Mouse (Mus musculus) frontal cortex, postnatal 36 days (tissue): Measurements from ENCODE around the gene Lck.

Source experiments
- DNase-seq, 2 experiments: peaks; one replicate each; pipeline ENCODE4 v3.0.0; 2022; ENCODE audit warnings: low spot score in 2 of 2

The Lck gene

DNA sequence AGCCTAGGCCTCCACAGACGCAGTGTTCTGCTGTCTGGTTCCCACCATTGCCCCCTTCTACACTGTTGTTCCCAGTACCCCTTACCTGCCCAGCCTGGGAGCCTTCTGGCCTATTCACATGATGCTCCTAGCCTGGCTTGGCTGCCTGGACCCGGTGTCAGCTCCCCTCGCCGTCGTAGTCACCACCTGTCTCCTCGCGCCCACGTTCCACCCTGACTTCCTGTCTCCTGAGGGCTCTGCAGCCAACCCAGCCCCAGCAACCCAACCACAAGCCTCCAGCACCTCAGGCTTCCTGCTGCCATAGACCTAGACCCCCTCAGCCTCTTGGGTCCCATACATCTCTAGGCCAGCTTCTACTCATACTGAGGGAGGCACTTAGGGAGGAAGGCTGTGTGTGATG, at the start of gene Lck:
TSS of gene Lck (minus strand) at position 212 of the 400 bp plus-strand sequence.
- no peak for DNase-seq

DNA sequence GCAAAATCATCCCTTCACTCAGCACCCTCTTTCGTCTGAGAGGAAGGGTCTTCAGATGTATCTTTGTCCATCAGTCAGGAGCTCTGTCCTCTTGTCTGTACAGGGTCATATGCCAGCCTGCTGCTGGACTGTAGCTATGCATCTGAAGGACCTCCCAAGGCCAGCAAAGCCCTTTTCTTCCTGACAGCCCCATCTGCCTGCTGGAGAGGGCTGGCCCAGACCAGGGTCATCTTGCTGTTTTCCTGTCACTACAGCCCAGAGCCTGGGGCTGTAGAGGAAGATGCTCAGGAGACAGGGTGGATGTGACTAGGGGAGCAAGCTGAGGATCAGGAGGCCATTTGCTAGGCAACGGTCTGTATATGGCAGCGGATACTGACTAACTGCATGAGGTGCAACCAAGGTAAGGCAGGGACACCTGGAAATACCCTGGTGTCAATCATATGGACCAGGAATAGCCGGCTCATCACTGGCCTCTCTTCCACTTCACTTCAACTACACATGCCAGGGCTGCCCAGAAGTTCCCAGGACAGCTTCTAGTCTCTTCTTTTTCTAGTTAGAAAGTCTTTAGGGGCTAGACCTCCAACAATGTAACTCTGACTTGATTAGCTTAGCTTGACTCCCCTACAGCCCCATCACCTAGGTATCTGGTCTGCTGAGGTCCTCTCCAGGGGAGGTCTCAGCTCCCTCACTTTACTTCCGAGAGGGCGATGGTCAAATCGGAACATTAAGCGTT, 49.5 kb upstream of the Lck start:
- DNase-seq = no peak

DNA sequence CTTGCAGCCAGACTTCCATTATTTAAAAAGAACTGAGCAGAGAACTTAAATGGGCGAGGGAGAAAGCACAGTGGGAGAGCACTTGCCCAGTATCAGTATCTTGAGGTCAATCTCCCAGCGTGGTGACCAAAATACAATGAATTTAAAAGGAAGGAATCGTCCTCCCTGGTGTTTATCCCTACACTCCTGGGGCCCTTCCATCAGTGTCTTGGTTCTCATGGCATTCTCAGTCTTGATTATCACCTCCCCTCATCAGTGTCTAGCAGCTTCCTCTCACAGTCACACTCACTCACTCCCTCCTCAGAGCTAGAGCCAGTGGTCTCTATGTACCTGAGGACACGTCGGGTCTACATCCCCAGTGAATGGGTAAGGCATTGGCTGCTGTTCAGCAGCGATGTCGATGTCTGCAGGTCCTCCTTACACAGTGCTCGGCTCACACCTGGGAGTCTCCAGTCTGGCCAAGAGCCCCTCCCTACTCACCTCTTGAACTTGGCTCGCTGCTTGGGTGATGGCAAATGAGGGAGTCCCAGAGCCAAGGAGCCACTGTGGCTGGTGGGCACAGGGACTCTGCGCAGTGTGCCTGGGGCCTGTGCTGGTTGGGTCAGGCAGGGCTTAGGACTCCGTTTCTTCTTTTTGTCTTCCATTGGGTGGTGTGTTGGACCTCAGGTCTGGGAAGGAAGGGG, 48.8 kb upstream of the Lck start:
- no peak for DNase-seq

DNA sequence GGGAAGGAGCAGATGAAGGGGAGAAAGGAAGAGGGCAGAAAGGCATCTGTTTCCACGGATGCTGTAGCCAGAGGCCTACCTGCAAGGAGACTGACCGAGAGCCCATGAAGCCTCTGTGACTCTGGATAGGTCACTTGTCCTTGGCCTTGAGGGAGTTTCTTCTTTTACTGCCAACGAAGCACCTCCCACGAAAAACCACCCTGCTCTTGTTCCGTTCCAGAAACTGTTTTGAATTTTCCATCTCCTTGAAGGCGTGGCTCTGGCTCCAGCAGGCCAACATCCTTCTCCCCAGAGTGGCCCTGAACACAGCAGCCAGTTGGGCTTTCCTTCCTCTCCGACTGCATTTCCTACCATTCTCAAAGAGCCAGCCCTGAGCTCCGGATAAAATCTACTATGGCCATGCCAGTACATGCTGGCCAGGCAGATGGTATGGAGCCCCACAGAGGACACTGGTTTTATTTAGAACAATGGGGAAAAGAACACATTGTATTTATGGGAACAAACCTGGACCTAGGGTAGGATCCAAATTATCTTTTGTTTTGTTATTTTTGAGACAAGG, 47.9 kb upstream of the Lck start:
- DNase-seq = no peak

DNA sequence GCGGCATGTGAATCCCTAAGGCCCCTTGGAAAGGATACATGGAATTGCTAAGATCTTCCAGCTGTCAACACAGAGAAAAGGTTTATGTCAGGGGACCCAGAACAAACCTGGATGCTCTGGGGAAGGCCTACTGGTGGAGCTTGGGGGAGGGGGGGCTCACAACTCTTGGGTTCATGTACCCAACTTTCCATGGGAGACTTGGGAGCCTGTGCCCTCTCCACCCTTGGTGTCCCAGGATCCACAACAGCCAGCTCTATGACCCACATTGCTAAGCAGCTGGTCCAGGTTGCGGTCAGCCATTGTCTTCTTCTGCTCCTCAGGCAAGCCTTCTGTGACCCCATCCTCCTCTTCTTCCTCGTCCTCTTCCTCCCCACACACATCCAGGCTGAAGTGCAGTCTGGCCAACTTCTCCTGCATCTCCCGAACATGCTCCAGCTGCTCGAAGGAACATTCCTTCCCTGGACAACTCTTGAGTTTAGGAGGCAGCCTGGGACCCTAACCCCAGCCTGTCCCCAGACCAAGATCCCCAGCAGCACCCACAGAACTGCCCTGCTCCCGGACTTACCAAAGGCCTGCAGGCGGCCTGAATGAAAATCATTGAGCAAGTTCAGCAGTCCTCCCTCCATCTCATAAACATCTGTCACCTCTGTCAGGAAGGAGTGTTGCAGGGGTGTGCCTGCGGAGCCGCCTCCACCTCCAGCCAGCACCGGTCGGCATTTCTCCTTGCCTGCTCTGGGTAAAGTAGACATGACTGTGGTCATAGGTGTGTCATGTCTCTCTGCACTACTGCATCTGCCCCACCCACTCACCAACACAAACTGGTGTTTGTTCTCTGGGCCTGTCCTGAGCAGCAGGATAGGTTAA, 47.2 kb upstream of the Lck start:
- DNase-seq = no peak

DNA sequence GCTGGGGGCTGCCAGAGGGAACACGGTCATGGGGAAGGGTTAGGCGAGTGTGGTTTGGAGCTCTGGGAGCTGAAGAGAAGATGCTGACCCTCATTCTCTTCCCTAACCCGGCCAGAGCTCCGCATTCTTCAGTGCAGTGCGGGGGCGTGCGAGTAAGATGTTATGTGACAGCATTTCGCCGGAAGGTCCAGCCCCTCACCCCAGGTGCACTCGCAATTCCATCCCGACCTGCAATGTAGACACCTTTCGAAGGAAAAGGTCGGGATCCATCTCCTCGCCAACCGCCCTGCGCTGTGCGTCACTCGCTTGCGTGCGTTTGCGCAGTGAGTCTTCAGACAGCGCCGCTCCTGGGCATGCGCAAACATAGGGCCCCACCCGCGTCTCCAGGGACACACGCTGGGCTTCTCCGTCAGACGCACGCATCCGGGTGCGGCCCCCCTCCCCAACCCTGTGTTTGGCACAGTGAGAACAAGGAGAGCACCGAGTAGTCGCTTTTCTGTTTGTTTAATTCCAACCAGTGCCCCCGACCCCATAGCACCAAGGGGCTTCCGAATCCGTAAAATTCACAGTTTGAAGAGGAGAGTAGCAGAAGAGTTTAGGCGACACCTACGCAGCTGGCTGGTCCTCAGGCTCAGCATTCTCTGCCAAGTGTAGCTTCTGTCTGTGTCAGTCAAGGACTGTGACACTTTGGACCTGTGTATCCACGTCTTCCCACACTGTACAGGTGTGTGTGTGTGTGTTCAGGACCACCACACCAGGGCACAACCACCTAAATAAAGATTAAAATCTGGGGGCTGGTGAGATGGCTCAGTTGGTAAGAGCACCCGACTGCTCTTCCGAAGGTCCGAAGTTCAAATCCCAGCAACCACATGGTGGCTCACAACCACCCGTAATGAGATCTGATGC, 45.6 kb upstream of the Lck start, which contains the start of gene Iqcc:
TSS of gene Iqcc (minus strand) at position 314 of the 906 bp plus-strand sequence.
- DNase-seq = peak; percentile 96 to 97

DNA sequence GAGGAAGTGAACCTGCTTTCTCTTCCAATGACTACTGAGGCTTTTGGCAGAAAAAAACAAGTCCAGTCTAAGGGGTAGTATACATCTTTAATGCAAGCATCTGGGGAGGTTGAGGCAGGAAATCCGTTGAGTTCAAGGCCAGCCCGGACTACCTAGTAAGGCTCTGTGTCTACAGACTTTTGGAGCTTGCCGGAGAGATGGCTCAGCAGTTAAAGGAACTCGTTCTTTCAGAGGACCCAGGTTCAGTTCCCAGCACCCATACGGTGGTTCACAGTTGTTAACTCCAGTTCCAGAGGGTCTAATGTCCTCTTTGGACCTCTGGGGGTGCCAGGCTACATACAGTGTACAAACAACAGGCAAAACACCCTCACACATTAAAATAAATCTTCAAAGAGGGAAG, 44.6 kb upstream of the Lck start:
- DNase-seq = no peak

DNA sequence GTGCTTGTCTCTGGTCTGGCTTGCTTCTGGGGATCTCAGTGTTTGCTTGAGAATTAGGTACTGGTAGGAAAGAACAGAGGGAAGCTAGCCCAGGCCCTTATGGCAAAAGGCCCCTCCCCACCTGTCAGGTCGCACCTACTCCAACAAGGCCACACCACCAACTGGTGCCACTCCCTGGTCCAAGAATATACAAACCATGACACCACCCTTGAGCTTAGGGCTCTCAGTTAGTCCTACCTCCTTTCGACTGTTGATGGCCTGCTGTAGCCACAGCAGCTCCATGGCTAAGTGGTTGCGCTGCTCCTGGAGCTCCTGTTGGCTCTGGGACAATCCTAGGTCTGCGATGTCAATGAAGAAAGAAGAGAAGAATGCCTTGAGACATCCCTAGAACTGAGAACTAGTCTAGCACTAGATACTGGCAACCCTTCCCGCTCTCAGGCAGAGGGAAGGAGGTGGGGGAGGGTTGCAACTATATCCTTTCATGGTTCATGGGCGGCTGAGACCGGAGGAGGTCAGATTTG, 43.7 kb upstream of the Lck start:
- no peak for DNase-seq

DNA sequence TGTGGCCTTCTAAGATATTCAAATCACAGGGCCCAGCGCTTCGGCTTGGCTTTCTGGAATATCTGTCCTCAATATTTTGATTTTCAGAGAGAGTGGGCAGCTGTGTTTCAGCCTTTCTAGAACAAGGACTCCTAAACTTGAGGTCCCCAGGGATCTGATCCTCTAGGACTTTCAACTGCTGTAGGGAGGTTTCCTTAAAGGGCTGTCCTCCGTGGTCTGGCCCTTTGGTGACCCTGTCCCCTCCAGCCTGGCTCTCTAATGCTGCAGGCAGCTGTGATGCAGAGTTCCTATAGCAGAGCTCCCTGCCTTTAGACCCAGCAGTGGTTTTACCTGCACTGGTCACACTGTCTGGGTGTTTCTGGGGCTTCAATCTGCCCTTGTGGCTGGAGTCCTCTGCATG, 43.2 kb upstream of the Lck start:
- DNase-seq = no peak

DNA sequence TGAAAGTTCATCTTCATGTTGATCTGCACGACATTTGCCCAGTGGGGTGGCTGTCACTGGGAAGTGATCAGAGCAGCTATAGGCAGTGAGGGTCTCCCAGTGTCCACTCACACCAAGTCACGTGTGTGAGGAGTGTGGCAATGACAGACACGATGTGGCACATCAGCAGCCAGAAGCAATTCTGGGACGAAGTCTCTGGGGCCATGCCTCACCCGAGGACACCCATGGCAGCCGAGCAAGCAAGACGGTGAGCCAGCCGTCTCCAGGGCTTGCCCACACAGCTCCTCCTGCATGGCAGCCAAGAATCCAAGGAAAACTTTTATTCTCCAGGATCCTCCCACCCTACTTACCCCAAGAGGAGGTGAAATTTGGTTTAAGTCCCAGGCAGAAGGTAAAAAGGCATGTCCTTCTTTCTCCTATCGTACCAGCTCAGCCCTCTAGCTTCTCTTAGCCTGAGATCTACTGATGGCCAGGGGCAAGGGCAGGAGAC, 42.4 kb upstream of the Lck start:
- DNase-seq = no peak

DNA sequence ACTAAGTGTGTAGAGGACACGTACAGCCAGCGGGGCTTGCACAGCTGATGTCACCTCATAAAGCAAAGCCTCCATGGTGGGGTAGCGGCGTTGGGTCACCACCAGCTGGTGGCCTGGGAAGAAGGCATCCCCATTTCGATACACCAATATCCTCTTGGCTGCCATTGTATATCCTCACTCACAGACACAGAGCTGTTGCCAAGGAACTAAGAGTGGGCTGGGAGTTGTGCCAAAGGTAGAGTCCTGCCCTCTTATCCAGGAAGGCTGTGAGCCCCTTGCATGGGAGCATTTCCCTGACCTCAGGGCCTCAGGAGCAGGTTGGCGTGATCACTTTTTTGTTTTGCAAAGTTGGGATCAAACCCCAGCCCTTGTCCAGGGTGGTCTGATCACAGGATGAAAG, 40.7 kb upstream of the Lck start, which contains the start of gene Dcdc2b:
TSS of gene Dcdc2b (minus strand) at position 165 of the 400 bp plus-strand sequence.
- DNase-seq = no peak

DNA sequence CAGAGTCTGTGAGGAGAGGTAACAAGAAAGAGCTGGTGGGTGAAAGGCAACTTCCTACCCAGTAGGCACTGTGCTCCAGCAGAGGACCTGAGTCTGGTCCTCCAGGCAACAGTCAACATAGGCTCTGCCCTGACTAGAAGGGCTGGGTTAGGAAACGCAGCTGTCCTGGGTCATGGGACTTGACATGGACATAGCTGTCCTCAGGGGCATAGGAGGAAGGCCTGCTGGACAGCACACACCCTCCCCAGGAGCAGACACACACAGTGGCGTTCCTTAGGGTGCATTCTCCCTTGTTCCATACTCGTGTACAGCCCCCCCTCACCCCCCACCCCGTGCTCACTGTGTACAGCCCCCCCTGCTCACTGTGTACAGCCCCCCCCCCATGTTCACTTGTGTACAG, 37.0 kb upstream of the Lck start:
- no peak for DNase-seq

DNA sequence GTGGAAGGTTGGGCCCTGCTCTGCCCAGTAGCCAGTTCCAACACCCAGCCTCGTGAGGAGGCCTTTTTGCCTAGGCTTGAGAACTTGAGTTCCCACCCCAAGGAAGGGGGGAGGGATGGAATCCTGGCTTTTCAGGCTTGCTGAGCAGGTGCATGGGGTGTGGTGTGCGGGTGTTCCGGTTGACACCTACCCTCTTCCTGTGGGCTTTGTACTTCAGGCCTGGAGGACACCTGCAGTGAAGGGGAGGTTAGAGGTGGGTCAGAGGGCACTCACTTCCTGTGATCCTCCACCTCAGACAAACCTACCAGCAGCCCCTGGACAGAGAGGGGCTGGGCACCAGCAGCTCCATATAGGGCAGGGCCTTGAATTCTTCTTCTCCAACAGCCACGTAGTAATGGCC, 36.6 kb upstream of the Lck start:
- no peak for DNase-seq

DNA sequence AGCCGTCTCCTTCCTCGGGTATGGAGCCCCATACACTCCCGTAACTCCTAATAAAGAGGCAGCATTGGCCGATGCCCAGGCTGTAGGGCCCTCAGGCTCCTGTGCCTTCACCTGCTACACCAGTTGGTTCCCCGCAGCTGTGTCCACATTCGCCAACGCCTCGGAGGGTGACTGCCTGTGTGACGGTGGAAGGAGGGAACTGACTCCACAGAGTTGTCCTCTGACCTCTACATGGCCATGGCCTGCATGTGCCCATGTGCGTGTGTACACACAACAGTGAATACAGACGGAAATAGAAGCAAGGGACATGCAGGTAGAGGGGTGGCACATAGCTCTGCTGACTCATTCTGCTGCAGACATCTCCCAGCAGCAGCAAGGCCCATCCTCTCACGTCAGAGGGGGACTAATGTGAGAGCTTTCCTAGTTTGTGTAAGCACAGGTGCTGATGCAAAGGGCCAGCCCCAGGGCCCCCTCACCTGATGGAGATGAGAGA, 35.7 kb upstream of the Lck start:
- no peak for DNase-seq

DNA sequence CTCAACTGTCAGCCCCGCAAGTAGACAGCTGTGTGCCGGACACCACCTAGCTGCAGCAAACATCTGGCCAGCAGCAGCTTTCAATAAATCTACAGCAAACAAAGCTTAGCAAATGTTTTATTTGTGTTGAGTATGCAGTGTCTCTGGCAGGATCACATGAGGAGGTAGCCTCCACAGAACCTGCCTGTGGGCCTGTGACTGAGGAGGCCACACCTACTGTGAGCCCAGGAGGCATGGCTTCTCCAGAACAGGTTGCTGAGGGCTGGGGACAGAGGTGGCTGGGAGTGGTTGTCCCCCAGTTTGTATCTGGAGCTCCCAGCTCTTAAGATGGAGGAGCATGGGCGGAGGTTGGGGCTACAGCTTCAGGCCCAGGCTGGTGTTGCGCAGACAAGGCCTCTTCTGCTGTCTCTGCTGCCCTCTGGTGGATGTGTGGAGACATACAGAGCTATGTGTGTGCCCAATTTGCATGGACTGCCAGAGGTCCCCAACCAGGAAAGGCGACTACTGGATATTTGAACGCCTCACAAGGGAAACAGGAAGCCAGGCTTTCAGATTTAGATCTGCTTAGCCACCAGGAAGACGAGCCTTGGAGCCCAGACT, 35.1 kb upstream of the Lck start:
- DNase-seq = peak; percentile 70 to 82

DNA sequence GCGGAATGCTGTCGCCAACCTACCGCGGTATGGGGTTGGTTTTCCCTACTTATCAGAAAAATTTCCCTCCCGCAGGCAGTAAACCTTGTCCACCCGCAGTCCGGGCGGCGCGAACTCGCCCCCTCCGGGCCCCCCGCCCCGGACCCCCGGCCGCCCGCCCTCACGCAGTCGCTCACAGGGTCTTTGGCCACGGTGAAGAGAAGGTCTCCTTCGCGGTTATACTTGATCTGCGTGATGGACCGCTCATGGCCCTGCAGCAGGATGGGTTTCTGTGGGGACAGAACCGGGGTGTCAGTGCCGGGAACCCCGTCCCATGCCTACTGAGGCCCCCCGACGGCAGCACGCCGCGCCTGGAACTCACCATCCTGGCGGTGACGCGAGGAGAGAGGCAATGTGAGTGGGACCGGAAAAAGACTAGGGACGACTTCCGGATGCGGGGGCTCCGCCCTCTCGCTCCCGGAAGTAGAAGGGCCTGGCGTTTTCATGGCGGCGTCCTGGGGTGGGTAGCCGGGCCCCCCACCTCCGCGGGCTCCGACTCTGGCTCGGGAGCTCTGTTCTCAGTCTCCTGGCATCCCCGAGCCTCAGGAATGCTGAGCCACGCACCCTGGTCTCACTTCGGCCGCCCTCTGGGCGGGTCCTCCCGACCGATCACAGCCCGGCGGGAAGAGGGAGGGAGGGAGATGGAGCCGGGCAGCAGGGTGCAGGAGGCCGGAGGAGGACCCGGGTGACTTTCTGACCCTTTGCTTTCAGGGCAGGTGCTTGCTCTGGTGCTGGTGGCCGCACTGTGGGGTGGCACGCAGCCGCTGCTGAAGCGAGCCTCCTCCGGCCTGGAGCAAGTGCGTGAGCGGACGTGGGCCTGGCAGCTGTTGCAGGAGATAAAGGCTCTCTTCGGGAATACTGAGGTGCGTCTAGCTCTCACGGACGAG, 27.1 kb upstream of the Lck start, which contains the start of the genes Eif3i and Tmem234:
TSS of gene Eif3i (minus strand) at position 416 of the 926 bp plus-strand sequence.
TSS of gene Tmem234 (plus strand) at position 436 of the 926 bp plus-strand sequence.
- DNase-seq = peak; percentile 76 to 85

DNA sequence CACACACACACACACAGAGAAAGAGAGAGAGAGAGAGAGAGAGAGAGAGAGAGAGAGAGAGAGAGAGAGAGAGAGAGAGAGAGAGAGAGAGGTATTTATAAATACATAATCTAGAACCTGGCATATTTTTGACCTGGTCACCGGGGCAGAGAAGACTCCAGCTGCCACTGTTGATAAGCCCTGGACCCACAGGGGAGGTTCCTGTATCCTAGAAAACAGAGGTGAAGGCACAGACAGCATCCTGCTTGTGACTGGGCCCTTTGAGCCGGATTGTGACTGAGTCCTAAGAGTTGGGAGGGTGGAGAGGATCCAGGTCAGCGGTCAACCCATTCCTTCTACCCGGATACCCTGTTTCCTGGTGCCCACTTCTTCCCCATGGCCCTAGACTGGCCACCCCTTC, 15.4 kb upstream of the Lck start:
- DNase-seq = no peak

DNA sequence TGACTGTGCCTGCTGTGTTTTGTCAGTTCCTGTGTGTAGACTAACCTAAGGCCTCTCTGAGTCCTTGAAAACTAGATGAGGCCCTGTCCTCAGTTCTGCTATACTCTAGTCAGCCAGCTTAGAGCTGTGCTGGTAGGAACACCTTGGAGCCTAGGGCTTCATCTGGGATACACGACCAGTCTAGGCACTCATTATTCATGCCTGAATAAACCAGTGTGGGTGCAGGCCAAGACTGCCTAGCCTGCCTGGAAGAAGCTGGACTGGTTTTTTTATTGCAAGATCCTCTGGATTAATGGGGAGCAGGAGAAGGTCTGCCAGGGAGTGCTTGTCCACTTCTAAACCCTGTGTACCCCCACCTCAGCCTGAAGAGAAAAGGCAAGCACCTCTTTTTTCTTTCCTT, 13.5 kb upstream of the Lck start:
- no peak for DNase-seq

DNA sequence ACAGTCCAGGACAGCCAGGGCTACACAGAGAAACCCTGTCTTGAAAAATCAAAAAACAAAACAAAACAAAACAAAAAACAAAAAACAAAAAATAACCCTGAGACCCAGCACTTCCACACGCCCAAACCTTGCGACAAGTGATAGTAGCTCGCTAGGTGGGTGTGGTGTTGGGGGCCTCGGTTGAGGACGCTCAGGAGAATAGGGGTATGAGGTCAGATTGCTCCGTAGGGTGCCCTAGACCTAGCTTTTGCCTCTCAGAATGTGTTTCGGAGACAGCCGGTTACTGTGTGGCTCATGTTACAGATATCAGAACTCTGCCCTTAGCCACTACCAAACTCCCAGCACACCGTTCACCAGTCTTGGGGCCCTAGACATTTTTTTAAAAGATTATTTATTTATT, 12.3 kb upstream of the Lck start:
- no peak for DNase-seq
